Mouse (Mus musculus) liver, embryonic 13.5 days (tissue): ENCODE data around the gene Slc6a21. TPM values are rescaled to one million over a fixed set of nuclear protein-coding genes. Genes with fewer than 3 reads are reported as not detected.

ENCODE experiments used
- ATAC-seq: fragments of 200-750 bp; cut with Nextera tagmentation; 2 replicates; pipeline ENCODE4 v1.8.0; 2017; ENCODE audit warnings: low read depth, mild to moderate bottlenecking, moderate number of reproducible peaks, moderate library complexity
- DNase-seq: peaks from one replicate; pipeline ENCODE4 v3.0.0; 2022
- H3K27ac ChIP-seq: fragments of 300-500 bp; sonication (generic); 2 replicates; pipeline ENCODE4 v1.5.1; 2015; ENCODE audit warnings: moderate library complexity, mild to moderate bottlenecking, inconsistent platforms
- H3K27me3 ChIP-seq: fragments of 300-500 bp; sonication (generic); 2 replicates; pipeline ENCODE4 v1.6.1; 2015; ENCODE audit warnings: mild to moderate bottlenecking, inconsistent platforms
- H3K36me3 ChIP-seq: fragments of 300-500 bp; sonication (generic); 2 replicates; pipeline ENCODE4 v1.6.1; 2015; ENCODE audit warnings: mild to moderate bottlenecking, inconsistent platforms
- H3K4me1 ChIP-seq: fragments of 300-500 bp; sonication (generic); replicated peaks from 2 replicates; pipeline ENCODE4 v1.6.1; 2015; ENCODE audit warnings: inconsistent platforms
- H3K4me2 ChIP-seq: fragments of 300-500 bp; sonication (generic); 2 replicates; pipeline ENCODE4 v1.6.1; 2015; ENCODE audit warnings: inconsistent platforms, mild to moderate bottlenecking, moderate library complexity
- H3K4me3 ChIP-seq: fragments of 300-500 bp; sonication (generic); replicated peaks from 2 replicates; pipeline ENCODE4 v1.5.1; 2015; ENCODE audit warnings: mild to moderate bottlenecking, inconsistent platforms
- H3K9ac ChIP-seq: fragments of 300-500 bp; sonication (generic); 2 replicates; pipeline ENCODE4 v1.6.1; 2015; ENCODE audit warnings: mild to moderate bottlenecking, inconsistent platforms
- H3K9me3 ChIP-seq: fragments of 300-500 bp; sonication (generic); replicated peaks from 2 replicates; pipeline ENCODE4 v1.6.1; 2016; ENCODE audit warnings: inconsistent platforms
- WGBS: fragments of 180-500 bp; shearing (Covaris S2); methylation state at CpG from one replicate; pipeline ENCODE4 v1.1.7; 2015; ENCODE audit not compliant: insufficient replicate concordance; 5-methylcytosine and 5-hydroxymethylcytosine counted together
- polyA plus RNA-seq: library from polyadenylated mRNA; unstranded; fragments of >200 nt; fragmentation: Nextera tagmentation; extraction: Ambion mirVana; gene quantifications from 2 replicates; pipeline ENCODE4 v1.2.1, GENCODE M21; 2015

Slc6a21 gene
- polyA plus RNA-seq, 1 experiment from 2014 or later: not detected

GRCm38 (mm10) chr7:45302626-45303025 is 25.3 kb downstream of the Slc6a21 start:
- Histone ChIP-seq H3K4me2 (no peak overlapping the region), H3K27ac (no peak overlapping the region), H3K27me3 (peaks cover 14% of the 10 kb centered on the region), H3K9ac (no peak overlapping the region), H3K9me3 (no peaks in the 10 kb centered on the region), H3K36me3 (no peaks in the 10 kb centered on the region), H3K4me1 (peaks cover 5% of the 10 kb centered on the region; the same call in 1 of the 2 replicates), H3K4me3 (no peak overlapping the region)
- no peak for ATAC-seq
- no peak for DNase-seq
- 68% methylated on average over 8 of the region's 8 CpGs for WGBS

- no peaks in the 10 kb centered on the region for H3K36me3 ChIP-seq
- 21% methylated on average over 13 of the region's 13 CpGs for WGBS
- no peak overlapping the region for H3K4me3 ChIP-seq
- ATAC-seq (no peak), DNase-seq (no peak)
- H3K4me2 ChIP-seq: no peak overlapping the region
- peaks cover 5% of the 10 kb centered on the region; the same call in 1 of the 2 replicates for H3K4me1 ChIP-seq
- no peaks in the 10 kb centered on the region for H3K9me3 ChIP-seq
- no peak overlapping the region for H3K27ac ChIP-seq
- H3K9ac ChIP-seq: no peak overlapping the region
- peaks cover 14% of the 10 kb centered on the region for H3K27me3 ChIP-seq
Measured at GRCm38 (mm10) chr7:45304869-45305268, 27.6 kb downstream of the Slc6a21 start.

GRCm38 (mm10) chr7:45305275-45305674 is 28.0 kb downstream of the Slc6a21 start:
- Histone ChIP-seq H3K36me3 (no peaks in the 10 kb centered on the region), H3K27ac (no peak overlapping the region), H3K9ac (no peak overlapping the region), H3K4me2 (no peak overlapping the region), H3K27me3 (peaks cover 14% of the 10 kb centered on the region), H3K4me1 (peaks cover 5% of the 10 kb centered on the region; the same call in 1 of the 2 replicates), H3K4me3 (no peak overlapping the region), H3K9me3 (no peaks in the 10 kb centered on the region)
- ATAC-seq (peak; percentile 43; the same call in 1 of the 2 replicates), DNase-seq (peak; percentile 45)
- WGBS: 3% methylated on average over 17 of the region's 17 CpGs

GRCm38 (mm10) chr7:45308551-45309240 is 31.4 kb downstream of the Slc6a21 start:
- Histone ChIP-seq H3K36me3 (no peaks in the 10 kb centered on the region), H3K9ac (no peak overlapping the region), H3K4me2 (no peak overlapping the region), H3K27ac (no peak overlapping the region), H3K4me3 (no peak overlapping the region), H3K27me3 (0 out of 2 replicates have a peak, but pooled peaks cover 4% of the 10 kb centered on the region), H3K4me1 (peaks cover 7% of the 10 kb centered on the region; the same call in 1 of the 2 replicates), H3K9me3 (no peaks in the 10 kb centered on the region)
- WGBS: 24% methylated on average over 15 of the region's 15 CpGs
- DNase-seq (no peak), ATAC-seq (no peak)

- H3K9me3 ChIP-seq: no peaks in the 10 kb centered on the region
- 15% methylated on average over 9 of the region's 9 CpGs for WGBS
- no peak overlapping the region for H3K4me3 ChIP-seq
- peaks cover 7% of the 10 kb centered on the region; the same call in 1 of the 2 replicates for H3K4me1 ChIP-seq
- H3K27me3 ChIP-seq: no peaks in the 10 kb centered on the region
- DNase-seq (no peak), ATAC-seq (no peak)
- no peaks in the 10 kb centered on the region for H3K36me3 ChIP-seq
- H3K4me2 ChIP-seq: no peak overlapping the region
- no peak overlapping the region for H3K9ac ChIP-seq
- H3K27ac ChIP-seq: no peak overlapping the region
Measured at GRCm38 (mm10) chr7:45309455-45309854, 32.1 kb downstream of the Slc6a21 start.

- no peaks in the 10 kb centered on the region for H3K27me3 ChIP-seq
- H3K9ac ChIP-seq: no peak overlapping the region
- no peak overlapping the region for H3K27ac ChIP-seq
- no peaks in the 10 kb centered on the region for H3K36me3 ChIP-seq
- H3K4me3 ChIP-seq: no peak overlapping the region
- 0 out of 2 replicates have a peak, but pooled peaks cover 2% of the 10 kb centered on the region for H3K4me1 ChIP-seq
- H3K4me2 ChIP-seq: no peak overlapping the region
- DNase-seq (no peak), ATAC-seq (no peak)
- no peaks in the 10 kb centered on the region for H3K9me3 ChIP-seq
- WGBS: 42% methylated on average over 8 of the region's 8 CpGs
Measured at GRCm38 (mm10) chr7:45312023-45312422, 34.7 kb downstream of the Slc6a21 start.

- Histone ChIP-seq H3K27me3 (no peaks in the 10 kb centered on the region), H3K4me1 (0 out of 2 replicates have a peak, but pooled peaks cover 2% of the 10 kb centered on the region), H3K9ac (no peak overlapping the region), H3K4me2 (no peak overlapping the region), H3K27ac (no peak overlapping the region), H3K9me3 (no peaks in the 10 kb centered on the region), H3K4me3 (no peak overlapping the region), H3K36me3 (no peaks in the 10 kb centered on the region)
- ATAC-seq (no peak), DNase-seq (no peak)
- 49% methylated on average over 10 of the region's 10 CpGs for WGBS
Measured at GRCm38 (mm10) chr7:45312686-45313453, 35.6 kb downstream of the Slc6a21 start.

GRCm38 (mm10) chr7:45313495-45313894 is 36.2 kb downstream of the Slc6a21 start:
- no peak overlapping the region for H3K27ac ChIP-seq
- no peaks in the 10 kb centered on the region for H3K36me3 ChIP-seq
- no peaks in the 10 kb centered on the region for H3K27me3 ChIP-seq
- no peak overlapping the region for H3K4me2 ChIP-seq
- ATAC-seq: no peak
- no peak overlapping the region for H3K9ac ChIP-seq
- 0 out of 2 replicates have a peak, but pooled peaks cover 2% of the 10 kb centered on the region for H3K4me1 ChIP-seq
- WGBS: 48% methylated on average over 9 of the region's 9 CpGs
- no peaks in the 10 kb centered on the region for H3K9me3 ChIP-seq
- H3K4me3 ChIP-seq: no peak overlapping the region
- DNase-seq: no peak

GRCm38 (mm10) chr7:45315182-45315701 is 37.9 kb downstream of the Slc6a21 start:
- H3K9ac ChIP-seq: no peak overlapping the region
- H3K4me1 ChIP-seq: 0 out of 2 replicates have a peak, but pooled peaks cover 2% of the 10 kb centered on the region
- ATAC-seq: no peak
- no peak for DNase-seq
- H3K27ac ChIP-seq: no peak overlapping the region
- no peaks in the 10 kb centered on the region for H3K9me3 ChIP-seq
- H3K27me3 ChIP-seq: no peaks in the 10 kb centered on the region
- no peaks in the 10 kb centered on the region for H3K36me3 ChIP-seq
- no peak overlapping the region for H3K4me2 ChIP-seq
- H3K4me3 ChIP-seq: no peak overlapping the region
- WGBS: 72% methylated on average over 10 of the region's 10 CpGs

- Histone ChIP-seq H3K4me1 (0 out of 2 replicates have a peak, but pooled peaks cover 2% of the 10 kb centered on the region), H3K9me3 (no peaks in the 10 kb centered on the region), H3K27me3 (no peaks in the 10 kb centered on the region), H3K9ac (no peak overlapping the region), H3K4me2 (no peak overlapping the region), H3K27ac (no peak overlapping the region), H3K4me3 (no peak overlapping the region), H3K36me3 (no peaks in the 10 kb centered on the region)
- DNase-seq (no peak), ATAC-seq (no peak)
- 84% methylated on average over 14 of the region's 14 CpGs for WGBS
Measured at GRCm38 (mm10) chr7:45316536-45316935, 39.2 kb downstream of the Slc6a21 start.

- DNase-seq: no peak
- H3K27me3 ChIP-seq: no peaks in the 10 kb centered on the region
Measured at GRCm38 (mm10) chr7:45322245-45322644, 44.9 kb downstream of the Slc6a21 start.

More at GRCm38 (mm10) chr7:45322245-45322644, 44.9 kb downstream of the Slc6a21 start:
- Histone ChIP-seq H3K4me3 (no peak overlapping the region), H3K9ac (no peak overlapping the region), H3K36me3 (no peaks in the 10 kb centered on the region), H3K9me3 (no peaks in the 10 kb centered on the region), H3K27ac (no peak overlapping the region), H3K4me1 (no peaks in the 10 kb centered on the region), H3K4me2 (no peak overlapping the region)
- WGBS: 67% methylated on average over 4 of the region's 4 CpGs
- ATAC-seq: no peak
